Mouse (Mus musculus): ENCODE measurements around the gene Tmx2.

DNA sequence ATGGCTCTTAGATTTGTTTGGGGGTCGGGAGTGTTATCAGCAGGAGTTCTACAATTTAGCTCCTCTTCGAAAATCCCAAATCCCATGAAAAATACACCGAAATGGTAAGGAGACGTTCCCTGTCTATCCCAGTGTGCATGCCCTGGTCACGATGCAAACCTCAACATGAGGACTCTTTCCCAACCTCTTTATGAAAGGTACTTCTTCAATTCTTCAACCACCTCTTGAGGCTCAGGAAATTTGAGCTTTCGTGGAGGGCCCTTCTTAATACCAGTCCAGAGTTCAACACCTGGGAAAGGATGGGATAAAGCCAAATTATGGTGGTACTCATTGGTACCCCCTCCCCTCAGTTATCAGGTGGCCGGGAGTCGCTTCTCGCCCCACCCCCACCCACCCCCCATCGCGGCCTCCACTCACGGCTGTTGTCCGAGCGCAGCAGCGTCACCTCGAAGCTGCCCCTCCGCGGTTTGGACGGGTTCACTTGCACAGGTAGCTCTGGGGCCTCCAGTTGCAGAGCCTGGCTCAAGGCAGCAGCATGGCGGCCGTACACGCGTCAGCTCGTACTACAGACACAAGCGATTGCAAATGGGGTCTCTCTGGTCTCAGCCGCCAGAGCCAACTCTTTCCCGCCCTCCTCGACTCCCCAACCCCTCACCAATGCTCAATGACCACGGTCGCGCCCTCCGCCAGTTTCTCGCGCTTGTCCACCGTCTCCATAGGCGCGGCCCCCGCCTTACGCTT, 8.9 kb downstream of the Tmx2 start:
- no peak for TF ChIP-seq CTCF (IDR thresholded peaks at IDR 0.05; ENCODE audit: low read depth, low read length)
- no peak for TF ChIP-seq TAL1 (conservative IDR thresholded peaks at IDR 0.05; ENCODE audit: low read depth, low read length)
- no peak for TF ChIP-seq GATA1 (IDR thresholded peaks at IDR 0.05; ENCODE audit: borderline replicate concordance, low read length)
- TF ChIP-seq POLR2AphosphoS5 (IDR thresholded peaks at IDR 0.05; ENCODE audit: insufficient replicate concordance, low read depth, low read length) = no peak
- no peak for TF ChIP-seq GATA2 (IDR thresholded peaks at IDR 0.05; ENCODE audit: borderline replicate concordance, low read depth, low read length)
